Mouse (Mus musculus): Measurements from ENCODE around the gene Sgcd. TPM values are rescaled to one million over a fixed set of nuclear protein-coding genes. Genes with fewer than 3 reads are reported as not detected.

Gene Sgcd
- total RNA-seq, 2 experiments from 2014 or later = 60.7 to 78.2 TPM

DNA sequence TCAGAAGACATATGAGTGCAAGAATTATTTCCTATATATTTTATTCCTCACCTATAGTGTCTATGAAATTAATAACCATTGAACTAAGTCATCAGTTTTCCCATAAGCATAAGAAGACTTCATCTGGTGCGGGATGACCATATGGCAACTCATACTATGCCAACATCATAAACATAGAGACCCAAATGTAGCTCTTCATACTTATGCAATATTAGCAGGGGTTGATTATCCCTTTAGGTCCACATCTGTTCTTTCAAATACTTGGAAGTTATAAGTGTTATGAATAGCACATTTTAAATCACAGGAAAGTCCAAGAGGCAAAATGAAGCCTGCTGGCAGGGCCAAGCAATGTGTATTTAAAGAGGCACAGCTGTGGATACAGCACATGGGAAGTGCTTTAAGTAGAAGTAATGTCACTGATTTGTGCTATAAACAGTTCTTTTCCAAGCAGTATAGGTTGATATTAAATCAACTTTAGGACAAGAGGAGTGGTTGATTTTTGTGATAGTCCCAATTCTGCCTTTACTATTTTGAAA, 690.9 kb downstream of the Sgcd start:
- no peak for DNase-seq
- TF ChIP-seq CTCF (IDR thresholded peaks at IDR 0.05) = no peak
- intact Hi-C loops (cut with DNase I) = loop anchor here (5.0 kb wide), 1 partner anchor 79 kb away; no protein-coding TSS in a partner anchor
- Histone ChIP-seq H3K4me3 (no peak overlapping the region), H3K27ac (no peak overlapping the region)

DNA sequence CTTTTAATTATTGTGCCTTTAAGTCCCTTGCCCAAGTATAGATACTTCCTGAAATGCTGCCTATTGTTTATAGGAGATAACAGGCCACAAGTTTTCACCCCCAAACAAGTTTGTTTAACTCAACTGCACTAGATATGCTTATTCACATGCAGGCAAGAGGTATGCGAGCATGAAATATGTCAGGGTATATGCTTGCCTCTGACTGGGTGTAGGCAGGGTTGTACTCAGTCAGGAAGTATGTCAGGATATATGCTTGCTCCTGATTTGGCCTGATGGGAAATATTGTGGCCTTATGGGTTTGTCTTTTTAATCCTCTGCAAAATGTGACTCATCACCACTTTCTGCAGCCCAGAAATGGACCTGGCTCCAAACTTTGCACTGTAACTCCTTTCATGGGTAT, 694.0 kb downstream of the Sgcd start:
- intact Hi-C loops (cut with DNase I) = loop anchor here (5.0 kb wide), 1 partner anchor 83 kb away; no protein-coding TSS in a partner anchor
- H3K27ac ChIP-seq = no peak overlapping the region
- no peak overlapping the region for H3K4me3 ChIP-seq
- TF ChIP-seq CTCF (IDR thresholded peaks at IDR 0.05) = no peak
- DNase-seq = no peak

DNA sequence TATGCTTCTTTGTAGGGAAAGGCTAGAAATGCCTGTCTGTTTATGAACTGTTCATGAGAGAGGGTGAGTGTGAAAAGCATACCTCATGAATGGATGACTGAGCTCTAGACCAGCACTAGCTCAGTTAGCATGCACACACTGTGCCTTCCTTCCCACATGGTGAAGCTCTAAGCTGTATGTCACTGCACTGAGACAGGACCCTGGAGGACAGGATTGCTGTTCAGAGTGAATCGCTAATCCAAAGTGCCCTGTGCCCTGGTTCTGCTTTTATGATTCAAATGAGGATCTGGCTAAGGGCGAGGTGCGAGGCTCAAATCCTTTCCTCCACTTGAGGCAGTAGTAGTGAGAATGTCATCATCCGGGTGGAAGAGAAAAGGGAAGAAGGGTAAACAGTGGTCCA, 712.2 kb downstream of the Sgcd start:
- no peak for TF ChIP-seq CTCF (IDR thresholded peaks at IDR 0.05)
- no peak for DNase-seq
- no peak overlapping the region for H3K4me3 ChIP-seq
- no peak overlapping the region for H3K27ac ChIP-seq
- intact Hi-C loops (cut with DNase I) = no loop called here

DNA sequence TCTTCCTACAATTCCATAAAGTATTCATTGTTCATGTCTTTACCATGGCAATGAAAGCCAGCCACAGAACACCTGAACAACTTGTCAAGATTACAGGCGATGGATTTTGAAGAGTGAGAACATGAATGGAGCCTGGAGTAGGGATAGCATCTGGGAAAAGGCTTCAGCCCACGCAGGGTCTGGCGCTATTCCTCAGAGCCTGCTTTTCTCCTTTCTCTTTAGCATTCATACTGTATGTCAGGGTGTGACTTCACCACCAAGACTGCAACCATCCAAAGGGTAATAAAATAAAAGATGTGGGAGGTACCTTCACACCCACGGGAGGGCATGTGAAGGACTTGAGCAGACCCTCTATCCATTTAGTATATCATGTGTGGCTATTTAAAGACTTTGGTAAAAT, 720.2 kb downstream of the Sgcd start:
- intact Hi-C loops (cut with DNase I) = no loop called here
- no peak overlapping the region for H3K27ac ChIP-seq
- no peak for DNase-seq
- no peak for TF ChIP-seq CTCF (IDR thresholded peaks at IDR 0.05)
- no peak overlapping the region for H3K4me3 ChIP-seq

DNA sequence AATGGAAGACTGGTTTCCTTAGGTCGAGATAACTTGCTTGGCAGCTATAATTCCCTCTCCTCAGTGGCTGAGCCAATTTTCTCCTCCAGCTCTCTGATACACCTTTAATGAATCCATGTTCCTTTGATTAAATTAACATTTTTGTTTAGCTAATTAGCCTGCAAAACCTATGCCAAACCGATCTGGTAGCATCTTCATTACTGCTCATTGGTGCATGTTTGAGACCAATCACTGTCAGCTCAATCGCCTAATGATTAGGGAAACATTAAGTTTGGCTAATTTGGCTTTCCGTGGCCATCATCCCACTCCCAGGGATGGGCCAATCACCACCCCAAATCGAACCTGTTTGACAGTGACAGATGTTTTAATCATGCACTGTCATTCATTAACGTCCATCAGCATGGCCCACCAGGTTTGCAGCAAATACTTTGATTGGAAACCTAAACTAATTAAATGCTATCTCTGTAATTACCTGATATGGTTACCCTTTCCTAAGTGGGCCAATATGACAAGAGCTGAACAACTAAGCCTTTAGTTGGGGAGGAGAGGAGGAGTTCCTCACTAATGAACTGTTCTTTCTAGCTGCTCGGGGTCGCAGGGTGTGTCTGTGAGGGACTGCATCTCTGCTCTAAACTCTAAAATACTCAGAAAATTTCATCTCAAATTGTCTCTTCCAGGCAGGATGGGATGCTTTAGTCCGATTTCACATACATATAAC, 724.3 kb downstream of the Sgcd start:
- intact Hi-C loops (cut with DNase I) = no loop called here
- no peak overlapping the region for H3K4me3 ChIP-seq
- TF ChIP-seq CTCF (IDR thresholded peaks at IDR 0.05) = no peak
- H3K27ac ChIP-seq = no peak overlapping the region
- DNase-seq = no peak

DNA sequence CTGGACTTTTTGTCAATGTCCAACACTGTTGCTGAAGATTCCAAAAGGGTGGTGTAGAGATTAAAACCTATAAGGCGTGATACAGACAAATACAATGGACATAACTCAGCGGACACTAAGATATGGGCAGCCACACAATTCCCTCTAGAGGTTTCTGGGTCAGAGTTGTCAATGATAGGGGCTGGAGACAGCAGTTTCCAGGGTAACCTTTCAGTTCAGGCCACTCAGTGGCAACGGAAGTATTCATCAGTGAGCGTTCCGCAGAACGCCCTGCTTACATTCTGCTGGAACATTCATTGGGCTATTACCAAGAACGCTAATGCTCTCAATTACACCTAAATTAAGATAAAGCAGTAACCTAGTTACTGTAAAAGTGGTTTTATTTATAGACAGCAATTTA, 738.5 kb downstream of the Sgcd start:
- H3K4me3 ChIP-seq = peak overlapping the region; percentile 36
- peak; percentile 53 for DNase-seq
- intact Hi-C loops (cut with DNase I) = loop anchor here (1.0 kb wide), 1 partner anchor 127 kb away; no protein-coding TSS in a partner anchor
- TF ChIP-seq CTCF (IDR thresholded peaks at IDR 0.05) = no peak
- H3K27ac ChIP-seq = peak overlapping the region; percentile 78

DNA sequence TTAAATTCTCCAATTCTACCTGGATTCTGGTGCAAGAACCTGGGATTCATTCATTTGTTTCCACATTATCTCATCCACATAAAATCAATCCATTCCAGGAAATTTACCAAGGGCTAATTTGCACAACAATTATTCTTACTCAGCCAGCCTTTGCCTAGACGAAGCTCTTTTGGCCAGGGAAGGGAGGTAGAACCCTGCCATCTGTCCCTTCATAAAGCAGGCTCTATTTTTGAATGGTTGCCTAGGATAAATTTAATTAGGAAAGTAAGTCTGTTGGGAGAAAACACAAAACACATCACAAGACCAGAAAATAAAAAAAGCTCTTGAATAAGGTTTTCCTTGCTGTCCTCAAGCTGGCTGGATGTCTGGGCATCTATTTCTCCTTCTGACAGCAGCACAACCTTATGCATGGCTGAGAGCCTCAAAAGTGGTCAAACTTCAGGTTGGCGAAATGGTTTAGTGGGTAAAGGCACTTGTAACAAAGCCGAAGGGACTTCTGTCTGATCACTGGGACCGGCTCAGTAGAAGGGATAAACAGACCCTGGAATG, 740.4 kb downstream of the Sgcd start:
- TF ChIP-seq CTCF (IDR thresholded peaks at IDR 0.05) = no peak
- DNase-seq = no peak
- intact Hi-C loops (cut with DNase I) = no loop called here
- Histone ChIP-seq H3K27ac (peak overlapping the region; percentile 78), H3K4me3 (no peak overlapping the region)

DNA sequence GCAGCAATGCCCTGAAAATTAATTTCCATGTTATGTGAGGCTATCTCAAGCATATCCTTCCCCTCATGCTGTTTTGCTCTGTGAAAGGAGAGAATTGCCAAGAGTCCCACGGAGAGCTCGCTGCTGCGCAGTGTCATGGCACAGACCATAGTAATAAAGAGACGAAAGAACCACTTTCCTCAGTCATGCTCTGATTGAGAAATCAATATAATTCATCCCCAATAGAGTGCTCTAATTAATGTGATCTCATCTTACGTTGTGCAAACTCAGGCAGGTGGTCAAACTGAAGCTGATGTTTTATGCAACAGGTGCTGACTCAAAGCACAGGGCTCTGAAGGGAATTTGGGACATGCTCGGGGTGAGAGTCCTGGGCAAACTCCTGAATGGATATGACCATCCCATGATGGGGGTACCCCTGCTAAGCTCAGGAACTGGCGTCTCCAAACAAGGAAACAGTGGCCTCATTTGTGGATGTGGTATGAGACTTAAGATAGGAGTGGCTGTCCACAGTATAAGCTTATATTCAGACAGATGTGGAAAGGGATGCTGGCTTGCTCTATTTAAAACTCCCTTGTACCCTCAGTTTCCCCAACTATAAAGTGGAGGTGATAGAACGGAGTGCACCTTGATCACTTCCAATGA, 740.9 kb downstream of the Sgcd start:
- H3K27ac ChIP-seq = peak overlapping the region; percentile 78; the same call in 1 of the 2 replicates
- no peak overlapping the region for H3K4me3 ChIP-seq
- DNase-seq = no peak
- intact Hi-C loops (cut with DNase I) = no loop called here
- TF ChIP-seq CTCF (IDR thresholded peaks at IDR 0.05) = no peak

DNA sequence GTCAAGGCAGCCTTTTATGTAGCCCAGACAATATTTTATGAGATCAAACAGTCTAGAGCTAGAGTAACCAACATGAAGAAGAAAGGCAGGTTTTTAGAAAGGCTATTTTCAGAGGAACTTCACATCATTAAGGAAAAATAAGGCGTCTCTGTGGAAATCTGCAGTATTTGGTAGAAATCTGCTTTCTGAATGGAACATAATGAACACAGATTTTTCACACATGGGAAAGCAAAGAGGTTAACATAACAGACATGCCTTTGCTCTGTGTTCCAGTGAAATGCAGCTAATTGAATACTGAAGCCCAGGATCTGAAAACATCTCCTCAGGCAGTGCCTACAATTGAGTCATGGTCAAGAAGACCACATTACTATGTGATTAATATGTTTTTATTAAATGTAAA, 746.4 kb downstream of the Sgcd start:
- Histone ChIP-seq H3K4me3 (no peak overlapping the region), H3K27ac (no peak overlapping the region)
- intact Hi-C loops (cut with DNase I) = no loop called here
- TF ChIP-seq CTCF (IDR thresholded peaks at IDR 0.05) = no peak
- no peak for DNase-seq

DNA sequence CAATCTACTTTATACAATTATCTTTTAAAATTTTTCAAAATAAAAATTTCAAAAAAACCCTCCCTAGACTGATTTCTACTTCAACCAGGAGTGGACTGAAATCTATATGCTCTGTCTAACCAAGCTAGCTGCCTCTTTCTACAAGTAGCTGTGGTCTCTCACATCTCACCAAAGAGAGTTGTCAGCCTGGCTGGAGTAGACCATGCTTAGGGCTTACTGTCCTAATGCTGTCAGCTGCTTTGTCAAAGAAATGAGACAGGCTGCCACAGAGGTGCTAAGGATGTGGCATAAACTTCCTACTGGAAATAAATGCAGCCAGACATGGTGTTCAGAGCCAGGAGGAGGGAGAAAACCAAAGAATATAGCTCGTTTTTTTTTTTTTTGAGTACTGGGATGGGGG, 760.5 kb downstream of the Sgcd start:
- no peak overlapping the region for H3K27ac ChIP-seq
- intact Hi-C loops (cut with DNase I) = no loop called here
- H3K4me3 ChIP-seq = no peak overlapping the region
- DNase-seq = no peak
- no peak for TF ChIP-seq CTCF (IDR thresholded peaks at IDR 0.05)

DNA sequence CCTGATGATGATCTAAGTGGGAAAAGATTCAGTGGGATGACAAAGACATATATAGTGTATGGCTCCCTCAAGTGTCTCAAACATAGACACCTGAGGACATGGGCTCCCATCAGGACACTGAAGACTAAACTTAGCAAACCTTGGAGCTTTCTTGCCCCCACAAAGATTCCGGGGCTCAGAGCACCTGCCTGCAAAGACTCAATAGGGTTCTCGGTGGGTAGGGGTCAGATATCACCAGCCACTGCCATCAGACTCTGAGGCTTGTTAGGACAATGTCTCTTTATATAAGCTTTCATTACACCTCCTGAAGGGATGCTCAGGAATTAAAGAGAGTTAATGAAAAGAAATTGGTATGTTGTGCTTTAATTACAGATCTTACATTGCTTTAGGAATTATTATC, 764.6 kb downstream of the Sgcd start:
- intact Hi-C loops (cut with DNase I) = no loop called here
- no peak for TF ChIP-seq CTCF (IDR thresholded peaks at IDR 0.05)
- Histone ChIP-seq H3K27ac (no peak overlapping the region), H3K4me3 (no peak overlapping the region)
- no peak for DNase-seq

DNA sequence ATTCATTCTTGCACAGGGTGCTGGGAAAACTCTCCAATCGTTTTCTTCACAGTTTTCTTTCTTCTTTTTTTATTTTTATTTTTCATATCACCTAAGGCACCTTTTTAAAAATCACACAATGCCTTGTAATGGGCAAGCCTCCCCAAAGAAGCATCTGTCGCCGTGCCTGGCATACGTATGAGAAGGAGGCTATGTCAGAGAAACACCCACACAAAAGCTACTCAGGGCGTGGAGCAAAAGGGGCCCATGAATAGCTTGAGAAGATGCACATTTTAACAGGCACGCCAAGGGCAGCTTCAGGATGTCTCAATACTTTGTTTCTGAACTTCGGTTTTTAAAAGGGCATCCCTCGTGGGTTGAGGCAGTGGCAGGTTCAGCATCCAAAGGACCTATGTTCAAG, 777.2 kb downstream of the Sgcd start:
- DNase-seq = no peak
- intact Hi-C loops (cut with DNase I) = no loop called here
- Histone ChIP-seq H3K27ac (no peak overlapping the region), H3K4me3 (no peak overlapping the region)
- no peak for TF ChIP-seq CTCF (IDR thresholded peaks at IDR 0.05)

DNA sequence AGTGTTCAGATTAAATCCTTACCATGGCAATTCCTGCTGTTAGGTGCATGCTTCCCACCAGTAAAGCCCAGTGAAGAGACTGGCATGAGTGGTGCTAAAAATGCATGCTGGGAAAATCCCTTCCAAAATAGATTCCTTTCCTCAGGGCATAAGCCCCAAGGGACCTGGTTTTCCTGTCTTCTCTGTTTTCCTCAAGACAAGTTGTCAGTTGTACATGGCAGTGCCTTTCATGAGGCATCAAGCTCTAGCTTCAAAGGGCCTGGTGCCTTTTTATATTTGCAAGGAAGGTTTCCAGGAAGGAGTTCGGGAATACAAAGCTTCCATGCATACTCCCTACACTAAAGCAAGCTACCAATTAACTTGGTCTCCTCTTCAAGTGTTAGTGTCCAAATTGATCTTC, 782.3 kb downstream of the Sgcd start:
- no peak overlapping the region for H3K4me3 ChIP-seq
- TF ChIP-seq CTCF (IDR thresholded peaks at IDR 0.05) = no peak
- intact Hi-C loops (cut with DNase I) = no loop called here
- H3K27ac ChIP-seq = no peak overlapping the region
- DNase-seq = no peak
